Mouse (Mus musculus) MEL (cell line): Measurements from ENCODE around the gene Frmd4b. TPM values are rescaled to one million over a fixed set of nuclear protein-coding genes. Genes with fewer than 3 reads are reported as not detected.

Experiments
- DNase-seq: peaks from one replicate; pipeline ENCODE4 v3.0.0; 2011; ENCODE audit warnings: low read depth, low spot score
- H3K27ac ChIP-seq: 2 replicates; pipeline ENCODE4 v1.5.1; 2012; ENCODE audit warnings: low read depth, mild to moderate bottlenecking, control low read depth, low read length, moderate library complexity; ENCODE audit not compliant: control insufficient read depth
- H3K27me3 ChIP-seq, 2 experiments: fragments of 150-350 bp in 1 of 2; sonication (generic) in 1 of 2; 2 replicates each; pipeline ENCODE4 v1.6.1; 2012; ENCODE audit warnings: low read length in 2 of 2, mild to moderate bottlenecking in 2 of 2, improper control_type of control experiment in 1 of 2, moderate library complexity in 1 of 2; ENCODE audit not compliant: insufficient read depth in 2 of 2, control insufficient read depth in 1 of 2
- H3K36me3 ChIP-seq, 2 experiments: 2 replicates each; pipeline ENCODE4 v1.6.1; 2012 to 2014; ENCODE audit warnings: low read length in 2 of 2, improper control_type of control experiment in 1 of 2, inconsistent platforms in 1 of 2, mild to moderate bottlenecking in 1 of 2; ENCODE audit not compliant: insufficient read depth in 2 of 2, control insufficient read depth in 1 of 2
- H3K4me1 ChIP-seq, 2 experiments: fragments of 150-350 bp in 1 of 2; sonication (generic) in 1 of 2; 2 replicates each; pipeline ENCODE4 v1.6.1; 2012; ENCODE audit warnings: low read length in 2 of 2, improper control_type of control experiment in 1 of 2, mild to moderate bottlenecking in 1 of 2; ENCODE audit not compliant: insufficient read depth in 2 of 2, control insufficient read depth in 1 of 2
- H3K4me3 ChIP-seq, 2 experiments: fragments of 150-350 bp in 1 of 2; sonication (generic) in 1 of 2; 2 replicates each; pipeline ENCODE4 v1.5.1; 2012; ENCODE audit warnings: low read depth in 2 of 2, low read length in 2 of 2, mild to moderate bottlenecking in 2 of 2, moderate library complexity in 2 of 2, control low read depth in 1 of 2, improper control_type of control experiment in 1 of 2; ENCODE audit not compliant: control insufficient read depth in 1 of 2, insufficient read depth in 1 of 2
- H3K79me2 ChIP-seq: 2 replicates; pipeline ENCODE4 v1.6.1; 2012; ENCODE audit warnings: mild to moderate bottlenecking, low read length, moderate library complexity; ENCODE audit not compliant: control insufficient read depth, poor library complexity, insufficient read depth
- H3K9ac ChIP-seq: 2 replicates; pipeline ENCODE4 v1.6.1; 2012; ENCODE audit warnings: low read depth, mild to moderate bottlenecking, control low read depth, low read length, moderate library complexity; ENCODE audit not compliant: control insufficient read depth, poor library complexity, severe bottlenecking
- H3K9me3 ChIP-seq: fragments of 150-350 bp; sonication (generic); replicated peaks from 2 replicates; pipeline ENCODE4 v1.6.1; 2012; ENCODE audit warnings: mild to moderate bottlenecking, low read length, improper control_type of control experiment, moderate library complexity; ENCODE audit not compliant: insufficient read depth
- CHD1 ChIP-seq: IDR thresholded peaks from 2 replicates; pipeline ENCODE4 v1.6.1; 2012; ENCODE audit warnings: low read depth, mild to moderate bottlenecking, inconsistent platforms, low read length, improper control_type of control experiment
- ELF1 ChIP-seq: IDR thresholded peaks from 2 replicates; pipeline ENCODE4 v1.6.1; 2014; ENCODE audit warnings: low read depth, mild to moderate bottlenecking, inconsistent platforms, low read length, improper control_type of control experiment, moderate library complexity
- ETS1 ChIP-seq: IDR thresholded peaks from 2 replicates; pipeline ENCODE4 v1.6.1; 2012; ENCODE audit warnings: low read depth, mild to moderate bottlenecking, inconsistent platforms, low read length, improper control_type of control experiment, moderate library complexity
- GATA1 ChIP-seq: IDR thresholded peaks from 2 replicates; pipeline ENCODE4 v1.6.1; 2011; ENCODE audit warnings: low read depth, low read length, improper control_type of control experiment
- KAT2A ChIP-seq: conservative IDR thresholded peaks from 2 replicates; pipeline ENCODE4 v1.6.1; 2012; ENCODE audit warnings: low read depth, low read length, improper control_type of control experiment, inconsistent platforms
- MAFK ChIP-seq: IDR thresholded peaks from 2 replicates; pipeline ENCODE4 v1.6.1; 2011; ENCODE audit warnings: low read depth, mild to moderate bottlenecking, low read length, improper control_type of control experiment, borderline replicate concordance
- MAZ ChIP-seq: IDR thresholded peaks from 2 replicates; pipeline ENCODE4 v1.6.1; 2012; ENCODE audit warnings: low read depth, mild to moderate bottlenecking, inconsistent platforms, low read length, improper control_type of control experiment
- MXI1 ChIP-seq: IDR thresholded peaks from 2 replicates; pipeline ENCODE4 v1.6.1; 2011; ENCODE audit warnings: mild to moderate bottlenecking, low read depth, low read length, improper control_type of control experiment
- MYC ChIP-seq: IDR thresholded peaks from 2 replicates; pipeline ENCODE4 v1.6.1; 2011; ENCODE audit warnings: low read depth, mild to moderate bottlenecking, low read length, improper control_type of control experiment, moderate library complexity
- POLR2AphosphoS5 ChIP-seq: IDR thresholded peaks from 2 replicates; pipeline ENCODE4 v1.6.1; 2012; ENCODE audit warnings: low read depth, borderline replicate concordance, mild to moderate bottlenecking, inconsistent platforms, low read length, moderate library complexity, mixed read lengths
- RAD21 ChIP-seq: IDR thresholded peaks from 2 replicates; pipeline ENCODE4 v1.6.1; 2011; ENCODE audit warnings: mild to moderate bottlenecking, low read depth, low read length, improper control_type of control experiment
- UBTF ChIP-seq: IDR thresholded peaks from 2 replicates; pipeline ENCODE4 v1.6.1; 2012; ENCODE audit warnings: low read depth, mild to moderate bottlenecking, inconsistent platforms, low read length, improper control_type of control experiment, moderate library complexity, borderline replicate concordance; ENCODE audit not compliant: insufficient read depth
- ZKSCAN1 ChIP-seq: IDR thresholded peaks from 2 replicates; pipeline ENCODE4 v1.6.1; 2012; ENCODE audit warnings: low read depth, mild to moderate bottlenecking, inconsistent platforms, low read length, improper control_type of control experiment, moderate library complexity
- ZNF384 ChIP-seq: IDR thresholded peaks from 2 replicates; pipeline ENCODE4 v1.6.1; 2012; ENCODE audit warnings: low read depth, mild to moderate bottlenecking, inconsistent platforms, low read length, improper control_type of control experiment
- polyA plus RNA-seq, 2 experiments: library from polyadenylated mRNA; stranded (reverse) in 1 of 2; unstranded in 1 of 2; fragments of >175 nt in 1 of 2; fragments of >200 nt in 1 of 2; gene quantifications; 2 replicates each; pipeline versions ENCODE4 v1.2.1 to v1.2.4; 2012; ENCODE audit warnings: low replicate concordance in 2 of 2, low read depth in 1 of 2; ENCODE audit not compliant: insufficient read length in 2 of 2, insufficient read depth in 1 of 2, missing spikeins in 1 of 2
- total RNA-seq: library from RNA; depleted of rRNA; stranded (reverse); fragments of 300-350 nt; gene quantifications from 2 replicates; pipeline ENCODE4 v1.2.3, GENCODE M21; 2012

The Frmd4b gene
- total and polyA plus RNA-seq, 3 experiments, result 0.18 TPM; not detected in 2

DNA sequence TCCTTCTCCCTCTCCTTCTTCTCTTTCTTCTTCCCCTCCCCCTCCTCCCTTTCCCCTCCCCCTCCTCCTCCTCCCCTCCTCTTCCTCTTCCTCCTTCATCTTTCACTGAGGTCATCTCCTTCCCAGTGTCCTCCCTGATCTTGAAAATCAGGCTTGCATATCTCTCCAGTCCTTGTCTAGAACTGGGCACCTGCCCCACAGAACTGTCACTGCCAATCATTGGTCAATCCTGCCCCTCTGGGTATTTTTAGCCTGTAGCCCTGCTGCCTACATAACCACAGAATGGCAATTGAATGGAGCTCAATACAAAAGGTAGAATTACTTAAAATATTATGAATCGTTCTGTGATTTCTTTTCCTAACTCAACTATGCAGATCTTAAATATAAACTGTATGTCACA, 358.9 kb downstream of the Frmd4b start:
- H3K27me3 ChIP-seq, result peaks cover 1 to 3% of the 10 kb centered on the region in 2 experiments; a peak in 2 of 4 replicates
- no peaks in the 10 kb centered on the region for H3K9me3 ChIP-seq
- H3K36me3 ChIP-seq, result no peaks in the 10 kb centered on the region; a peak in 1 of 4 replicates
- no peak overlapping the region for H3K27ac ChIP-seq
- H3K79me2 ChIP-seq, result no peaks in the 10 kb centered on the region
- no peak overlapping the region for H3K9ac ChIP-seq
- H3K4me3 ChIP-seq, result no peak overlapping the region
- DNase-seq, result no peak
- no peaks in the 10 kb centered on the region for H3K4me1 ChIP-seq
- TF ChIP-seq MXI1, result no peak
- no peak for TF ChIP-seq MYC
- TF ChIP-seq ZNF384, result no peak

DNA sequence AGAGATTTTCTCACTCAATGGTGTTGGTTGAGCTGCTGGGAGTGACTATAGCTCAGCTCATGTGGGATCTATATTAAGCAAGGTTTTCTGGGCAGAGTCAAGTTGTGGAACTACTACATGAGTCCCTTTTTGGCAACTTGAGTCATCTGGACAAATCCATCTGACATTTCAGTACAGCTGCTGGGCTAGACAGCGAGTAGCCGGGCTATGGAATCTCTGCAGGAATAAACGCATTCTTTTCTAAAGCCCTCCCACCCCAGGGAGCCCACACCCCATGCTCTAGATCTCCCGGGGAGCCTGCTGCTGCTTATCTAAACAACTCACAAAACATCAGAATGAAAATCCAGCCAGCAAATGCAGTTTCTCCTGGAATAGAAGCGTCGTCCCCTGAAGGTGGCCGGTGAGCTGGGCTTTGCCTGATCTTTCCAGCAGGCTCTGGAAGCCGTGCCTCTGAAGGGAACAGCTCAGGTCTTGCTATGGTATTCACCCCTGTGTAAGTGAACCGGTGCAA, 364.6 kb downstream of the Frmd4b start, which contains the start of gene Lmod3:
Gene Lmod3, minus strand, starts transcription at position 49 of the 511 bp plus-strand sequence.
- no peak within 1 kb of the TSS for H3K27ac ChIP-seq
- no peak for DNase-seq

DNA sequence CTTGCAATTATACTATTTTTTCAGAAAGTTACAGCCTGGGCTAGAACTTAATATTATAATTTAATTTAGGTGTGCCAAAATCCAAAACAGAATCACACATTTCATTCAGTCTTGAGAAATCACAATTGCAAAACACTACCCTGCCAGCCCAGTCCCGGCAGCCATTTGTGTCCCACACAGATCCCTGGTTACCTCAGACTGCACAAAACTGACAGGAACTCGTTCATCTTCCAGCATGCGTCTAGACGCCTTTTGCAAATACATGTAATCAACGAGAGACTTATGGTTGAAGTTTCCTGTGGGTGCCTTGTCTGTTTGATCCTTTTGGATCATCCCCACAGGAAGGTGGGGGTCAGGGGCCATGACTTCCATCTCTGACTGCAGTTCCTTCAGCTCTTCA, 365.3 kb downstream of the Frmd4b start:
- Histone ChIP-seq H3K36me3 (no peaks in the 10 kb centered on the region), H3K79me2 (no peaks in the 10 kb centered on the region), H3K4me1 (no peaks in the 10 kb centered on the region), H3K9me3 (no peaks in the 10 kb centered on the region)
- TF ChIP-seq KAT2A (no peak), POLR2AphosphoS5 (no peak)
- TF ChIP-seq, all 39 proteins: peak for 0
- no peak for DNase-seq
- Histone ChIP-seq H3K9ac (no peak overlapping the region), H3K27ac (no peak overlapping the region), H3K27me3 (peaks cover 0 to 1% of the 10 kb centered on the region in 2 experiments; a peak in 1 of 4 replicates), H3K4me3 (no peak overlapping the region)

More for the DNA sequence above, 364.6 kb downstream of the Frmd4b start, which contains the start of gene Lmod3:
- Histone ChIP-seq H3K27me3 (peaks cover 0 to 1% of the 10 kb centered on the region in 2 experiments; a peak in 1 of 4 replicates), H3K79me2 (no peaks in the 10 kb centered on the region), H3K36me3 (no peaks in the 10 kb centered on the region), H3K9ac (no peak within 1 kb of the TSS), H3K4me3 (no peak within 1 kb of the TSS), H3K9me3 (no peaks in the 10 kb centered on the region)
- TF ChIP-seq ZKSCAN1 (no peak), MAFK (no peak), ELF1 (no peak), MAZ (no peak), RAD21 (no peak), UBTF (no peak), MYC (no peak), ETS1 (no peak), GATA1 (no peak), CHD1 (no peak), KAT2A (no peak)
- TF ChIP-seq, all 39 proteins: peak for 0
- no peaks in the 10 kb centered on the region for H3K4me1 ChIP-seq
